Mouse (Mus musculus): ENCODE results near the gene Atp8b4. TPM values are rescaled to one million over a fixed set of nuclear protein-coding genes. Genes with fewer than 3 reads are reported as not detected.

Atp8b4 gene
- polyA plus RNA-seq, 1 experiment from 2014 or later, result 0.15 TPM

GRCm38 (mm10) chr2:126397513-126397912 is 103.0 kb downstream of the Atp8b4 start:
- WGBS, result 76% methylated on average over 8 of the region's 8 CpGs
- H3K27me3 ChIP-seq (replicated peaks), result no peaks in the 10 kb centered on the region
- no peak overlapping the region for H3K4me3 ChIP-seq
- no peak overlapping the region for H3K4me2 ChIP-seq
- no peaks in the 10 kb centered on the region for H3K4me1 ChIP-seq (replicated peaks)
- H3K27ac ChIP-seq (ENCODE audit: poor library complexity, severe bottlenecking), result no peak overlapping the region
- H3K9me3 ChIP-seq (replicated peaks), result no peaks in the 10 kb centered on the region
- ATAC-seq (ENCODE audit: insufficient number of reproducible peaks, low FRiP score), result no peak
- no peaks in the 10 kb centered on the region for H3K36me3 ChIP-seq
- no peak overlapping the region for H3K9ac ChIP-seq

- H3K4me3 ChIP-seq, result no peak overlapping the region
- H3K4me2 ChIP-seq, result no peak overlapping the region
- H3K9me3 ChIP-seq (replicated peaks), result no peaks in the 10 kb centered on the region
- H3K9ac ChIP-seq, result no peak overlapping the region
- H3K27me3 ChIP-seq (replicated peaks), result no peaks in the 10 kb centered on the region
- no peak overlapping the region for H3K27ac ChIP-seq (ENCODE audit: poor library complexity, severe bottlenecking)
- WGBS, result 67% methylated on average over 2 of the region's 2 CpGs
- ATAC-seq (ENCODE audit: insufficient number of reproducible peaks, low FRiP score), result no peak
- H3K36me3 ChIP-seq, result no peaks in the 10 kb centered on the region
- no peaks in the 10 kb centered on the region for H3K4me1 ChIP-seq (replicated peaks)
Observed at GRCm38 (mm10) chr2:126394924-126395323, 105.5 kb downstream of the Atp8b4 start.

- H3K9me3 ChIP-seq (replicated peaks), result no peaks in the 10 kb centered on the region
- H3K4me3 ChIP-seq, result no peak overlapping the region
- H3K4me1 ChIP-seq (replicated peaks), result no peaks in the 10 kb centered on the region
- no peak overlapping the region for H3K27ac ChIP-seq (ENCODE audit: poor library complexity, severe bottlenecking)
- H3K27me3 ChIP-seq (replicated peaks), result no peaks in the 10 kb centered on the region
- H3K36me3 ChIP-seq, result no peaks in the 10 kb centered on the region
- no peak overlapping the region for H3K9ac ChIP-seq
- no peak for ATAC-seq (ENCODE audit: insufficient number of reproducible peaks, low FRiP score)
- WGBS, result 80% methylated on average over 8 of the region's 8 CpGs
- no peak overlapping the region for H3K4me2 ChIP-seq
Observed at GRCm38 (mm10) chr2:126387458-126388037, 112.9 kb downstream of the Atp8b4 start.

GRCm38 (mm10) chr2:126386056-126386455 is 114.4 kb downstream of the Atp8b4 start:
- Histone ChIP-seq H3K4me1 (replicated peaks) (no peaks in the 10 kb centered on the region), H3K4me3 (no peak overlapping the region), H3K9me3 (replicated peaks) (no peaks in the 10 kb centered on the region), H3K36me3 (no peaks in the 10 kb centered on the region), H3K9ac (no peak overlapping the region), H3K27ac (ENCODE audit: poor library complexity, severe bottlenecking) (no peak overlapping the region), H3K4me2 (no peak overlapping the region), H3K27me3 (replicated peaks) (no peaks in the 10 kb centered on the region)
- no peak for ATAC-seq (ENCODE audit: insufficient number of reproducible peaks, low FRiP score)

- no peaks in the 10 kb centered on the region for H3K9me3 ChIP-seq (replicated peaks)
- WGBS, result 78% methylated on average over 5 of the region's 5 CpGs
- no peak for ATAC-seq (ENCODE audit: insufficient number of reproducible peaks, low FRiP score)
- H3K27ac ChIP-seq (ENCODE audit: poor library complexity, severe bottlenecking), result no peak overlapping the region
- H3K9ac ChIP-seq, result no peak overlapping the region
- no peaks in the 10 kb centered on the region for H3K4me1 ChIP-seq (replicated peaks)
- no peak overlapping the region for H3K4me3 ChIP-seq
- no peaks in the 10 kb centered on the region for H3K36me3 ChIP-seq
- no peak overlapping the region for H3K4me2 ChIP-seq
- H3K27me3 ChIP-seq (replicated peaks), result no peaks in the 10 kb centered on the region
Observed at GRCm38 (mm10) chr2:126380300-126380699, 120.2 kb downstream of the Atp8b4 start.

- Histone ChIP-seq H3K9me3 (replicated peaks) (no peaks in the 10 kb centered on the region), H3K27ac (ENCODE audit: poor library complexity, severe bottlenecking) (no peak overlapping the region), H3K9ac (no peak overlapping the region), H3K4me1 (replicated peaks) (0 out of 2 replicates have a peak, but pooled peaks cover 2% of the 10 kb centered on the region), H3K36me3 (no peaks in the 10 kb centered on the region), H3K4me2 (no peak overlapping the region), H3K4me3 (no peak overlapping the region), H3K27me3 (replicated peaks) (no peaks in the 10 kb centered on the region)
- ATAC-seq (ENCODE audit: insufficient number of reproducible peaks, low FRiP score), result no peak
- 50% methylated on average over 8 of the region's 8 CpGs for WGBS
Observed at GRCm38 (mm10) chr2:126371634-126372033, 128.8 kb downstream of the Atp8b4 start.

GRCm38 (mm10) chr2:126369815-126370214 is 130.7 kb downstream of the Atp8b4 start:
- H3K4me1 ChIP-seq (replicated peaks), result 0 out of 2 replicates have a peak, but pooled peaks cover 2% of the 10 kb centered on the region
- H3K4me2 ChIP-seq, result no peak overlapping the region
- H3K36me3 ChIP-seq, result no peaks in the 10 kb centered on the region
- 21% methylated on average over 4 of the region's 4 CpGs for WGBS
- H3K9me3 ChIP-seq (replicated peaks), result no peaks in the 10 kb centered on the region
- H3K4me3 ChIP-seq, result no peak overlapping the region
- ATAC-seq (ENCODE audit: insufficient number of reproducible peaks, low FRiP score), result no peak
- H3K9ac ChIP-seq, result no peak overlapping the region
- H3K27ac ChIP-seq (ENCODE audit: poor library complexity, severe bottlenecking), result no peak overlapping the region
- no peaks in the 10 kb centered on the region for H3K27me3 ChIP-seq (replicated peaks)

GRCm38 (mm10) chr2:126363745-126364725 is 136.4 kb downstream of the Atp8b4 start:
- Histone ChIP-seq H3K27me3 (replicated peaks) (no peaks in the 10 kb centered on the region), H3K9me3 (replicated peaks) (no peaks in the 10 kb centered on the region), H3K27ac (ENCODE audit: poor library complexity, severe bottlenecking) (peak overlapping the region; percentile 41; the same call in 1 of the 2 replicates), H3K36me3 (no peaks in the 10 kb centered on the region), H3K9ac (no peak overlapping the region), H3K4me1 (replicated peaks) (no peaks in the 10 kb centered on the region; the same call in 1 of the 2 replicates), H3K4me2 (no peak overlapping the region), H3K4me3 (no peak overlapping the region)
- WGBS, result 59% methylated on average over 14 of the region's 14 CpGs
- ATAC-seq (ENCODE audit: insufficient number of reproducible peaks, low FRiP score), result 0 out of 2 replicates have a peak, but pooled peaks have one; percentile 45

GRCm38 (mm10) chr2:126363050-126363744 is 137.3 kb downstream of the Atp8b4 start:
- Histone ChIP-seq H3K36me3 (no peaks in the 10 kb centered on the region), H3K9ac (no peak overlapping the region), H3K4me3 (no peak overlapping the region), H3K27me3 (replicated peaks) (no peaks in the 10 kb centered on the region), H3K4me1 (replicated peaks) (no peaks in the 10 kb centered on the region; the same call in 1 of the 2 replicates), H3K4me2 (no peak overlapping the region), H3K9me3 (replicated peaks) (no peaks in the 10 kb centered on the region), H3K27ac (ENCODE audit: poor library complexity, severe bottlenecking) (peak overlapping the region; percentile 41; the same call in 1 of the 2 replicates)
- 38% methylated on average over 7 of the region's 7 CpGs for WGBS
- no peak for ATAC-seq (ENCODE audit: insufficient number of reproducible peaks, low FRiP score)

GRCm38 (mm10) chr2:126361131-126361810 is 139.2 kb downstream of the Atp8b4 start:
- ATAC-seq (ENCODE audit: insufficient number of reproducible peaks, low FRiP score), result no peak
- Histone ChIP-seq H3K4me3 (no peak overlapping the region), H3K9me3 (replicated peaks) (no peaks in the 10 kb centered on the region), H3K27me3 (replicated peaks) (no peaks in the 10 kb centered on the region), H3K27ac (ENCODE audit: poor library complexity, severe bottlenecking) (0 out of 2 replicates have a peak overlapping the region, but pooled peaks have one; percentile 25), H3K4me2 (no peak overlapping the region), H3K9ac (no peak overlapping the region), H3K4me1 (replicated peaks) (no peaks in the 10 kb centered on the region; the same call in 1 of the 2 replicates), H3K36me3 (no peaks in the 10 kb centered on the region)
- WGBS, result 59% methylated on average over 21 of the region's 21 CpGs

All from heart, embryonic 12.5 days (tissue).